Mouse (Mus musculus): ENCODE measurements at regions not wholly inside any gene's neighbourhood (a gene's known extent, or its start where the extent isn't known, plus 50 kb on each side); places are given as distances from the start of the nearest gene placed in this dataset.

- 82% methylated on average over 10 of the region's 10 CpGs for WGBS
- DNase-seq (ENCODE audit: low spot score) = no peak
Observed at GRCm38 (mm10) chr14:45734530-45735410, 76.8 kb upstream of the Ddhd1 start.

DNA sequence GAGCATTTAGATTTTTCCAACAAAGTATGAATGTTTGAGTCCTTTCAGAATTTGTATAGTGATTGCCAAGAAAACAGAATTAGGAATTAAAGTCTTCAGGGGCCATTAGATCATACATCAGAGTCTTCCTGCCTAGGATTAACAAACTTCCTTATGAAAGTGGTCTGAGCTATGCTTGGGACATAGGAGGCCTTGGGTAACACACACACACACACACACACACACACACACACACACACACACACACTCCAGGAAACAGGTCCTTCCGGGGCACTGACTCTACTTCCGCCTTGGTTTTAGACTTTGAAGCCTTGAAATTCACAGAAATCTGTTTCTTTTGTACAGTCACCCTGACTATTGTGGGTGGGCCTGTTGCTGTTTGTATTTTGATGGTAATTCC lies 80.0 kb upstream of the Ddhd1 start:
- DNase-seq (ENCODE audit: low spot score) (no peak), ATAC-seq (ENCODE audit: low FRiP score, low read depth) (no peak)
- Histone ChIP-seq H3K4me3 (replicated peaks; ENCODE audit: low read length) (no peak overlapping the region), H3K4me2 (replicated peaks; ENCODE audit: low read depth, low read length, severe bottlenecking) (no peak overlapping the region), H3K27ac (replicated peaks; ENCODE audit: low read depth, low read length) (no peak overlapping the region), H3K9ac (ENCODE audit: low read depth, low read length, severe bottlenecking) (no peak overlapping the region), H3K27me3 (ENCODE audit: control insufficient read depth, insufficient read depth, low read length) (no peaks in the 10 kb centered on the region), H3K36me3 (ENCODE audit: control insufficient read depth, insufficient read depth, low read length) (no peaks in the 10 kb centered on the region), H3K9me3 (ENCODE audit: control insufficient read depth, low read length) (no peaks in the 10 kb centered on the region), H3K4me1 (ENCODE audit: control insufficient read depth, insufficient read depth, low read length) (no peaks in the 10 kb centered on the region)
- WGBS = 84% methylated on average over 2 of the region's 2 CpGs
- TF ChIP-seq POLR2A (IDR thresholded peaks at IDR 0.05; ENCODE audit: borderline replicate concordance, extremely low read depth, insufficient read depth, insufficient read length) = no peak

More at GRCm38 (mm10) chr14:45734530-45735410, 76.8 kb upstream of the Ddhd1 start:
- no peak overlapping the region for H3K9ac ChIP-seq (ENCODE audit: low read depth, low read length, severe bottlenecking)
- H3K27me3 ChIP-seq (ENCODE audit: control insufficient read depth, insufficient read depth, low read length) = no peaks in the 10 kb centered on the region
- no peaks in the 10 kb centered on the region for H3K9me3 ChIP-seq (ENCODE audit: control insufficient read depth, low read length)
- no peak overlapping the region for H3K4me3 ChIP-seq (replicated peaks; ENCODE audit: low read length)
- ATAC-seq (ENCODE audit: low FRiP score, low read depth) = no peak
- H3K36me3 ChIP-seq (ENCODE audit: control insufficient read depth, insufficient read depth, low read length) = no peaks in the 10 kb centered on the region
- H3K4me2 ChIP-seq (replicated peaks; ENCODE audit: low read depth, low read length, severe bottlenecking) = no peak overlapping the region
- H3K27ac ChIP-seq (replicated peaks; ENCODE audit: low read depth, low read length) = no peak overlapping the region
- no peak for TF ChIP-seq POLR2A (IDR thresholded peaks at IDR 0.05; ENCODE audit: borderline replicate concordance, extremely low read depth, insufficient read depth, insufficient read length)
- H3K4me1 ChIP-seq (ENCODE audit: control insufficient read depth, insufficient read depth, low read length) = no peaks in the 10 kb centered on the region

GRCm38 (mm10) chr14:45739638-45740037 lies 81.7 kb upstream of the Ddhd1 start:
- ATAC-seq (ENCODE audit: low FRiP score, low read depth) (no peak), DNase-seq (ENCODE audit: low spot score) (no peak)
- H3K36me3 ChIP-seq (ENCODE audit: control insufficient read depth, insufficient read depth, low read length) = no peaks in the 10 kb centered on the region
- H3K4me2 ChIP-seq (replicated peaks; ENCODE audit: low read depth, low read length, severe bottlenecking) = no peak overlapping the region
- no peaks in the 10 kb centered on the region for H3K9me3 ChIP-seq (ENCODE audit: control insufficient read depth, low read length)
- H3K9ac ChIP-seq (ENCODE audit: low read depth, low read length, severe bottlenecking) = no peak overlapping the region
- H3K27me3 ChIP-seq (ENCODE audit: control insufficient read depth, insufficient read depth, low read length) = no peaks in the 10 kb centered on the region
- no peak for TF ChIP-seq POLR2A (IDR thresholded peaks at IDR 0.05; ENCODE audit: borderline replicate concordance, extremely low read depth, insufficient read depth, insufficient read length)
- no peaks in the 10 kb centered on the region for H3K4me1 ChIP-seq (ENCODE audit: control insufficient read depth, insufficient read depth, low read length)
- H3K4me3 ChIP-seq (replicated peaks; ENCODE audit: low read length) = no peak overlapping the region
- H3K27ac ChIP-seq (replicated peaks; ENCODE audit: low read depth, low read length) = no peak overlapping the region

DNA sequence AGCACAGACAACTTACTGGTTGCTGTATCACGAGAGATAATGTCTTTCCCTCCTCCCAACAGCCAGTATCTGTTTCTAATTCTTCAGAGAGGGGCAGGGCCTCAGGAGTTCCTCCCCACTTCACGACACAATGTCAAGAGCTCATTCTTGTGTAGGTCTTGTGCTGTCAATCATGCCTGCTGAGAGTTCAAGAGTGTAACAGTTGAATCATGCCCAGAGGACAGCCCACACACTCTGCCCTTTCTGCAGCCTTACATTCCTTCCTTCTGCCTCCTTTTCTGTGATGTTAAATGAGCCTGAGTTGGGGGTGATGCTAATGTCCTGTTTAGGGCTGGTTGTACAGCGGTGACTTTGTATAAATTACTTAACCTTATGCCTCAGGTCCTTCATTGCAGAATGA lies 82.7 kb upstream of the Ddhd1 start:
- Histone ChIP-seq H3K9me3 (ENCODE audit: control insufficient read depth, low read length) (no peaks in the 10 kb centered on the region), H3K4me3 (replicated peaks; ENCODE audit: low read length) (no peak overlapping the region), H3K4me2 (replicated peaks; ENCODE audit: low read depth, low read length, severe bottlenecking) (no peak overlapping the region), H3K27me3 (ENCODE audit: control insufficient read depth, insufficient read depth, low read length) (no peaks in the 10 kb centered on the region), H3K4me1 (ENCODE audit: control insufficient read depth, insufficient read depth, low read length) (no peaks in the 10 kb centered on the region), H3K9ac (ENCODE audit: low read depth, low read length, severe bottlenecking) (no peak overlapping the region), H3K27ac (replicated peaks; ENCODE audit: low read depth, low read length) (no peak overlapping the region), H3K36me3 (ENCODE audit: control insufficient read depth, insufficient read depth, low read length) (no peaks in the 10 kb centered on the region)
- TF ChIP-seq POLR2A (IDR thresholded peaks at IDR 0.05; ENCODE audit: borderline replicate concordance, extremely low read depth, insufficient read depth, insufficient read length) = no peak
- 37% methylated on average over 3 of the region's 3 CpGs for WGBS
- no peak for DNase-seq (ENCODE audit: low spot score)
- no peak for ATAC-seq (ENCODE audit: low FRiP score, low read depth)

DNA sequence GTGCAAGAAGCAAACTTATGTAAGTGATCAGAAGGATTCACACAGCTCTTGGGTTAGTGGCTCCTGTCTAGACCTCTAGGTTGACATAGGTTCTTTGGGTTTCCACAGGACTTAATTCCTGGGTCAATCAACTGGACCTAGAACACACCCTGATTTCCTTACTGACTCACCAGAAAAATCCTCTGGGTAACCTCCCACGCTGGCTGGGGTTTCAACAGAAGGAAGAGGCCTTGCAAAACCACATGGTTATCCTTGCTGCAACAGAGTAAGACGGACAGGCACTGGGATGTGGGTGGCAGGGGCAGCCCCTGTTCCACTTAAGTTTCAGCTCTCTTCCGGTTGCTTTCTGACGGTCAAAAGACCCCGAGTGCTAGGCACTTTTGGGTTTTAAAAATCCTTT lies 88.2 kb upstream of the Ddhd1 start:
- no peak for ATAC-seq (ENCODE audit: low FRiP score, low read depth)
- H3K9ac ChIP-seq (ENCODE audit: low read depth, low read length, severe bottlenecking) = no peak overlapping the region
- WGBS = 77% methylated on average over 5 of the region's 5 CpGs
- TF ChIP-seq POLR2A (IDR thresholded peaks at IDR 0.05; ENCODE audit: borderline replicate concordance, extremely low read depth, insufficient read depth, insufficient read length) = no peak
- no peaks in the 10 kb centered on the region for H3K4me1 ChIP-seq (ENCODE audit: control insufficient read depth, insufficient read depth, low read length)
- no peaks in the 10 kb centered on the region for H3K27me3 ChIP-seq (ENCODE audit: control insufficient read depth, insufficient read depth, low read length)
- DNase-seq (ENCODE audit: low spot score) = no peak
- H3K36me3 ChIP-seq (ENCODE audit: control insufficient read depth, insufficient read depth, low read length) = no peaks in the 10 kb centered on the region
- H3K4me3 ChIP-seq (replicated peaks; ENCODE audit: low read length) = no peak overlapping the region
- no peaks in the 10 kb centered on the region for H3K9me3 ChIP-seq (ENCODE audit: control insufficient read depth, low read length)
- no peak overlapping the region for H3K4me2 ChIP-seq (replicated peaks; ENCODE audit: low read depth, low read length, severe bottlenecking)
- H3K27ac ChIP-seq (replicated peaks; ENCODE audit: low read depth, low read length) = no peak overlapping the region

All from limb, embryonic 14.5 days (tissue).